Mouse (Mus musculus) MEL (cell line): Measurements from ENCODE around the gene Duox2. TPM values are rescaled to one million over a fixed set of nuclear protein-coding genes. Genes with fewer than 3 reads are reported as not detected.

Source experiments
- DNase-seq: peaks from one replicate; pipeline ENCODE4 v3.0.0; 2011; ENCODE audit warnings: low read depth, low spot score
- H3K27ac ChIP-seq: 2 replicates; pipeline ENCODE4 v1.5.1; 2012; ENCODE audit warnings: low read depth, mild to moderate bottlenecking, control low read depth, low read length, moderate library complexity; ENCODE audit not compliant: control insufficient read depth
- H3K27me3 ChIP-seq, 2 experiments: fragments of 150-350 bp in 1 of 2; sonication (generic) in 1 of 2; 2 replicates each; pipeline ENCODE4 v1.6.1; 2012; ENCODE audit warnings: low read length in 2 of 2, mild to moderate bottlenecking in 2 of 2, improper control_type of control experiment in 1 of 2, moderate library complexity in 1 of 2; ENCODE audit not compliant: insufficient read depth in 2 of 2, control insufficient read depth in 1 of 2
- H3K36me3 ChIP-seq, 2 experiments: 2 replicates each; pipeline ENCODE4 v1.6.1; 2012 to 2014; ENCODE audit warnings: low read length in 2 of 2, improper control_type of control experiment in 1 of 2, inconsistent platforms in 1 of 2, mild to moderate bottlenecking in 1 of 2; ENCODE audit not compliant: insufficient read depth in 2 of 2, control insufficient read depth in 1 of 2
- H3K4me1 ChIP-seq, 2 experiments: fragments of 150-350 bp in 1 of 2; sonication (generic) in 1 of 2; 2 replicates each; pipeline ENCODE4 v1.6.1; 2012; ENCODE audit warnings: low read length in 2 of 2, improper control_type of control experiment in 1 of 2, mild to moderate bottlenecking in 1 of 2; ENCODE audit not compliant: insufficient read depth in 2 of 2, control insufficient read depth in 1 of 2
- H3K4me3 ChIP-seq, 2 experiments: fragments of 150-350 bp in 1 of 2; sonication (generic) in 1 of 2; 2 replicates each; pipeline ENCODE4 v1.5.1; 2012; ENCODE audit warnings: low read depth in 2 of 2, low read length in 2 of 2, mild to moderate bottlenecking in 2 of 2, moderate library complexity in 2 of 2, control low read depth in 1 of 2, improper control_type of control experiment in 1 of 2; ENCODE audit not compliant: control insufficient read depth in 1 of 2, insufficient read depth in 1 of 2
- H3K79me2 ChIP-seq: 2 replicates; pipeline ENCODE4 v1.6.1; 2012; ENCODE audit warnings: mild to moderate bottlenecking, low read length, moderate library complexity; ENCODE audit not compliant: control insufficient read depth, poor library complexity, insufficient read depth
- H3K9ac ChIP-seq: 2 replicates; pipeline ENCODE4 v1.6.1; 2012; ENCODE audit warnings: low read depth, mild to moderate bottlenecking, control low read depth, low read length, moderate library complexity; ENCODE audit not compliant: control insufficient read depth, poor library complexity, severe bottlenecking
- H3K9me3 ChIP-seq: fragments of 150-350 bp; sonication (generic); replicated peaks from 2 replicates; pipeline ENCODE4 v1.6.1; 2012; ENCODE audit warnings: mild to moderate bottlenecking, low read length, improper control_type of control experiment, moderate library complexity; ENCODE audit not compliant: insufficient read depth
- BHLHE40 ChIP-seq: IDR thresholded peaks from 2 replicates; pipeline ENCODE4 v1.6.1; 2012; ENCODE audit warnings: low read depth, mild to moderate bottlenecking, inconsistent platforms, low read length, improper control_type of control experiment, borderline replicate concordance
- CHD1 ChIP-seq: IDR thresholded peaks from 2 replicates; pipeline ENCODE4 v1.6.1; 2012; ENCODE audit warnings: low read depth, mild to moderate bottlenecking, inconsistent platforms, low read length, improper control_type of control experiment
- CTCF ChIP-seq, 3 experiments: IDR thresholded peaks in 2 of 3; conservative IDR thresholded peaks in 1 of 3; 2 replicates each; pipeline ENCODE4 v1.5.1; 2011 to 2012; ENCODE audit warnings: low read length in 3 of 3, low read depth in 2 of 3, mild to moderate bottlenecking in 2 of 3, improper control_type of control experiment in 1 of 3, inconsistent platforms in 1 of 3, mixed read lengths in 1 of 3, moderate library complexity in 1 of 3; ENCODE audit not compliant: control insufficient read depth in 1 of 3, insufficient read depth in 1 of 3, poor library complexity in 1 of 3, severe bottlenecking in 1 of 3
- E2F4 ChIP-seq: IDR thresholded peaks from 2 replicates; pipeline ENCODE4 v1.6.1; 2011; ENCODE audit warnings: low read depth, low read length, improper control_type of control experiment, borderline replicate concordance
- EP300 ChIP-seq, 2 experiments: IDR thresholded peaks; 2 replicates each; pipeline ENCODE4 v1.6.1; 2011; ENCODE audit warnings: improper control_type of control experiment in 2 of 2, low read length in 2 of 2, low read depth in 1 of 2, mild to moderate bottlenecking in 1 of 2
- GATA1 ChIP-seq: IDR thresholded peaks from 2 replicates; pipeline ENCODE4 v1.6.1; 2011; ENCODE audit warnings: low read depth, low read length, improper control_type of control experiment
- JUND ChIP-seq: IDR thresholded peaks from 2 replicates; pipeline ENCODE4 v1.6.1; 2011; ENCODE audit warnings: low read depth, mild to moderate bottlenecking, improper control_type of control experiment, low read length
- MAFK ChIP-seq: IDR thresholded peaks from 2 replicates; pipeline ENCODE4 v1.6.1; 2011; ENCODE audit warnings: low read depth, mild to moderate bottlenecking, low read length, improper control_type of control experiment, borderline replicate concordance
- MAZ ChIP-seq: IDR thresholded peaks from 2 replicates; pipeline ENCODE4 v1.6.1; 2012; ENCODE audit warnings: low read depth, mild to moderate bottlenecking, inconsistent platforms, low read length, improper control_type of control experiment
- MEF2A ChIP-seq: IDR thresholded peaks from 2 replicates; pipeline ENCODE4 v1.6.1; 2014; ENCODE audit warnings: low read depth, mild to moderate bottlenecking, inconsistent platforms, low read length, improper control_type of control experiment; ENCODE audit not compliant: poor library complexity, insufficient replicate concordance, severe bottlenecking; ENCODE audit errors: extremely low read depth
- MXI1 ChIP-seq: IDR thresholded peaks from 2 replicates; pipeline ENCODE4 v1.6.1; 2011; ENCODE audit warnings: mild to moderate bottlenecking, low read depth, low read length, improper control_type of control experiment
- MYC ChIP-seq: IDR thresholded peaks from 2 replicates; pipeline ENCODE4 v1.6.1; 2011; ENCODE audit warnings: low read depth, mild to moderate bottlenecking, low read length, improper control_type of control experiment, moderate library complexity
- NELFE ChIP-seq: IDR thresholded peaks from 2 replicates; pipeline ENCODE4 v1.6.1; 2011; ENCODE audit warnings: low read depth, low read length, improper control_type of control experiment
- NRF1 ChIP-seq: IDR thresholded peaks from 2 replicates; pipeline ENCODE4 v1.6.1; 2014; ENCODE audit warnings: low read depth, mild to moderate bottlenecking, inconsistent platforms, low read length, improper control_type of control experiment, moderate library complexity; ENCODE audit not compliant: poor library complexity, insufficient read depth, severe bottlenecking
- POLR2A ChIP-seq, 2 experiments: IDR thresholded peaks; 2 replicates each; pipeline ENCODE4 v1.6.1; 2011 to 2012; ENCODE audit warnings: low read length in 2 of 2, mild to moderate bottlenecking in 2 of 2, control low read depth in 1 of 2, improper control_type of control experiment in 1 of 2, low read depth in 1 of 2, moderate library complexity in 1 of 2; ENCODE audit not compliant: control insufficient read depth in 1 of 2, insufficient read depth in 1 of 2, poor library complexity in 1 of 2
- POLR2AphosphoS2 ChIP-seq: IDR thresholded peaks from 2 replicates; pipeline ENCODE4 v1.6.1; 2011; ENCODE audit warnings: low read length, improper control_type of control experiment
- RAD21 ChIP-seq: IDR thresholded peaks from 2 replicates; pipeline ENCODE4 v1.6.1; 2011; ENCODE audit warnings: mild to moderate bottlenecking, low read depth, low read length, improper control_type of control experiment
- SIN3A ChIP-seq: IDR thresholded peaks from 2 replicates; pipeline ENCODE4 v1.6.1; 2012; ENCODE audit warnings: low read length, improper control_type of control experiment, inconsistent platforms
- SMC3 ChIP-seq: IDR thresholded peaks from 2 replicates; pipeline ENCODE4 v1.6.1; 2011; ENCODE audit warnings: low read depth, low read length, improper control_type of control experiment
- TBP ChIP-seq: IDR thresholded peaks from 2 replicates; pipeline ENCODE4 v1.8.0; 2011; ENCODE audit warnings: low read depth, low read length, improper control_type of control experiment
- UBTF ChIP-seq: IDR thresholded peaks from 2 replicates; pipeline ENCODE4 v1.6.1; 2012; ENCODE audit warnings: low read depth, mild to moderate bottlenecking, inconsistent platforms, low read length, improper control_type of control experiment, moderate library complexity, borderline replicate concordance; ENCODE audit not compliant: insufficient read depth
- USF2 ChIP-seq, 2 experiments: IDR thresholded peaks; 2 replicates each; pipeline ENCODE4 v1.6.1; 2011 to 2012; ENCODE audit warnings: improper control_type of control experiment in 2 of 2, low read length in 2 of 2, borderline replicate concordance in 1 of 2, inconsistent platforms in 1 of 2, low read depth in 1 of 2, mild to moderate bottlenecking in 1 of 2; ENCODE audit not compliant: insufficient read depth in 1 of 2
- ZC3H11A ChIP-seq: IDR thresholded peaks from 2 replicates; pipeline ENCODE4 v1.6.1; 2012; ENCODE audit warnings: low read depth, mild to moderate bottlenecking, inconsistent platforms, low read length, improper control_type of control experiment
- ZNF384 ChIP-seq: IDR thresholded peaks from 2 replicates; pipeline ENCODE4 v1.6.1; 2012; ENCODE audit warnings: low read depth, mild to moderate bottlenecking, inconsistent platforms, low read length, improper control_type of control experiment
- polyA plus RNA-seq, 2 experiments: library from polyadenylated mRNA; stranded (reverse) in 1 of 2; unstranded in 1 of 2; fragments of >175 nt in 1 of 2; fragments of >200 nt in 1 of 2; gene quantifications; 2 replicates each; pipeline versions ENCODE4 v1.2.1 to v1.2.4; 2012; ENCODE audit warnings: low replicate concordance in 2 of 2, low read depth in 1 of 2; ENCODE audit not compliant: insufficient read length in 2 of 2, insufficient read depth in 1 of 2, missing spikeins in 1 of 2
- total RNA-seq: library from RNA; depleted of rRNA; stranded (reverse); fragments of 300-350 nt; gene quantifications from 2 replicates; pipeline ENCODE4 v1.2.3, GENCODE M21; 2012

The Duox2 gene
- total and polyA plus RNA-seq, 3 experiments: not detected

- Histone ChIP-seq H3K36me3 (peaks cover 0 to 17% of the 10 kb centered on the region in 2 experiments; a peak in 2 of 4 replicates), H3K79me2 (peaks cover 6% of the 10 kb centered on the region; the same call in 1 of the 2 replicates), H3K27me3 (no peaks in the 10 kb centered on the region), H3K27ac (no peak overlapping the region), H3K4me3 (no peak overlapping the region), H3K4me1 (peaks cover 5 to 17% of the 10 kb centered on the region in 2 experiments), H3K9me3 (no peaks in the 10 kb centered on the region), H3K9ac (no peak overlapping the region)
- no peak for TF ChIP-seq MYC
- DNase-seq: no peak
These were observed 57.0 kb downstream of the Duox2 start for GRCm38 (mm10) chr2:122241226-122241625.

DNA sequence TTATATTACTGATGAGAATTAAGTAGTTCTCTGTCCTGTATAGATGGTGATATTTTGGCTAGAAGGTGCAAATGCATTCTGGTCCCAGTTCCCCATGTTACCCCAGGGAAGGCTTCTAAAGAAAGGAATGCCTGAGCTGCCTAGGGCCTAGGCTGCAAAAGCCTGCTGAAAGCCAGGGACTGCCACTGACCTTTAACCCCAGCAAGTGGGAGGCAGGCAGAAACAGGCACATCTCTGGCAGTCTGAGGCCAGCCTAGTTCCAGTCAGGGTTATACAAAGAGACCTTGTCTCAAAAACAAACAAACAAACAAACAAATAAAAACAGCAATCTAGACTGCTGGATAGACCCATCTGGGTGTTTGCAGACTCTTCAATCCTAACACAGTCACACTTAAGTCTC lies 57.5 kb downstream of the Duox2 start:
- peaks cover 0 to 20% of the 10 kb centered on the region in 2 experiments; a peak in 2 of 4 replicates for H3K36me3 ChIP-seq
- H3K27me3 ChIP-seq: no peaks in the 10 kb centered on the region
- no peak overlapping the region for H3K27ac ChIP-seq
- no peak for DNase-seq
- H3K9ac ChIP-seq: no peak overlapping the region
- TF ChIP-seq MXI1: no peak
- TF ChIP-seq BHLHE40: no peak
- no peak for TF ChIP-seq MEF2A
- TF ChIP-seq MYC: no peak
- TF ChIP-seq MAZ: no peak
- no peak for TF ChIP-seq POLR2A (IDR thresholded peaks at IDR 0.05; ENCODE audit: control insufficient read depth in 1 of 2, insufficient read depth in 1 of 2, low read depth in 1 of 2, low read length in 2 of 2, poor library complexity in 1 of 2)
- no peak for TF ChIP-seq SMC3
- TF ChIP-seq TBP: no peak
- no peak for TF ChIP-seq ZC3H11A
- no peak for TF ChIP-seq JUND
- no peak overlapping the region for H3K4me3 ChIP-seq
- H3K9me3 ChIP-seq: no peaks in the 10 kb centered on the region
- H3K79me2 ChIP-seq: peaks cover 6% of the 10 kb centered on the region; the same call in 1 of the 2 replicates
- H3K4me1 ChIP-seq: peaks cover 5 to 19% of the 10 kb centered on the region in 2 experiments

- H3K27me3 ChIP-seq: no peaks in the 10 kb centered on the region
- no peak overlapping the region for H3K27ac ChIP-seq
- TF ChIP-seq UBTF (no peak), NRF1 (no peak), E2F4 (no peak), MEF2A (no peak), GATA1 (no peak), RAD21 (no peak), MYC (no peak), TBP (no peak), USF2 (IDR thresholded peaks at IDR 0.05; ENCODE audit: borderline replicate concordance in 1 of 2, insufficient read depth in 1 of 2, low read depth in 1 of 2, low read length in 2 of 2) (no peak), POLR2AphosphoS2 (no peak), NELFE (no peak), CHD1 (no peak), MAZ (no peak), CTCF (IDR thresholded peaks at IDR 0.05 in 2 of 3, conservative IDR thresholded peaks at IDR 0.05 in 1 of 3; ENCODE audit: control insufficient read depth in 1 of 3, insufficient read depth in 1 of 3, low read depth in 2 of 3, low read length in 3 of 3, poor library complexity in 1 of 3, severe bottlenecking in 1 of 3) (no peak), MAFK (no peak), ZNF384 (no peak), SMC3 (no peak), SIN3A (no peak), EP300 (IDR thresholded peaks at IDR 0.05; ENCODE audit: low read depth in 1 of 2, low read length in 2 of 2) (no peak)
- peaks cover 9% of the 10 kb centered on the region for H3K79me2 ChIP-seq
- no peaks in the 10 kb centered on the region for H3K9me3 ChIP-seq
- no peak for DNase-seq
- H3K9ac ChIP-seq: no peak overlapping the region
- H3K4me1 ChIP-seq: peaks cover 9 to 20% of the 10 kb centered on the region in 2 experiments
- H3K36me3 ChIP-seq: peaks cover 0 to 26% of the 10 kb centered on the region in 2 experiments; a peak in 2 of 4 replicates
- no peak overlapping the region for H3K4me3 ChIP-seq
These were observed 60.3 kb downstream of the Duox2 start for GRCm38 (mm10) chr2:122237891-122238470.
